8 mouse cellular contexts compared by ENCODE assay signal in the genomic region with DNA sequence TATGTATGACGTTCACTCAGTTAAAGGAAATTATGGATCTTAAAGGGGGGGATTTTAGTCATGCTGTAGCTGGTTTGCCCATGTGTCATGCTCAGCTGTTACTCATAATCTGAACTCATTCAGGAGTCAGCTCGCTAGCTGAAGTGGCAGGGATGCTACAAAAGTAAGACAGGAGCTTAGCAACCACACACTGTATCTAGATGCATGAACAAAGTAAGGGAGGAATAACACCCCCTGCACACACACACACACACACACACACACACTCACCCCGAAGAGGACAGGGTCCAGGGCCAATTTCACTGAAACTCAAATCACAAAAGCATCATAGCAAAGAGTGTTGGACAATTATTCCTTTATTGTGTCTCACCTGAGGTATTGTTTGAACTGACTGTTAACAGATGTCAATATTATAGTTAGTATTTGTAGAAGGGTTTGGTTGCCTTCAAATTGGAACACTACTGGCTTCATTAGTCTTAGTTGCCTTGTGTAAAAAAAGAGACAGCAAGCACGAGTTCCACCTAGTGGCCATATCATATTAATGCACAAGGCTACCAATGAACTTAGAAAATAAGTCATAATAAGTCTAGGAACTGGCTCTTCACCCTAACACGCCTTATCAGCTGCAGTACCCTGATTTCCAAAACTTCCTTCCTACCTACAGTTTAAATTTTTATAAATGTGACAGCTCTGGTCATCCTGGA. TPM values are rescaled to one million over a fixed set of nuclear protein-coding genes. Genes with fewer than 3 reads are reported as not detected.
DNase-seq lines count a peak whose midpoint lies in the region; ATAC-seq and TF ChIP-seq lines count a peak whose summit lies in the region.

No protein-coding gene starts in this region.

- intact Hi-C loops in left cerebral cortex, postnatal 25 days (cut with DNase I), result no loop called here

- H3K4me2 ChIP-seq in hindbrain, embryonic 14.5 days (replicated peaks), result no peak overlapping the region

- ATAC-seq in CD4-positive, CD25-positive, alpha-beta regulatory T cell, adult 4 months, result no peak
- ATAC-seq in hindbrain, embryonic 14.5 days (ENCODE audit: low FRiP score), result peak; percentile 60; the same call in 1 of the 2 replicates

- peak; percentile 56; the same call in 1 of the 2 replicates for TF ChIP-seq CTCF in cerebellum, adult 2 months (IDR thresholded peaks at IDR 0.05; ENCODE audit: borderline replicate concordance, insufficient read depth, low read depth, low read length)

- H3K4me3 ChIP-seq in cerebellum, adult 2 months (replicated peaks; ENCODE audit: insufficient read depth, low read depth, low read length), result no peak overlapping the region
- H3K4me3 ChIP-seq in hindbrain, embryonic 14.5 days (replicated peaks; ENCODE audit: low read length), result no peak overlapping the region

- no peak overlapping the region for H3K27ac ChIP-seq in cerebellum, adult 2 months (ENCODE audit: insufficient read depth, low read length)
- no peak overlapping the region for H3K27ac ChIP-seq in hindbrain, embryonic 14.5 days

- H3K36me3 ChIP-seq in hindbrain, embryonic 14.5 days (replicated peaks; ENCODE audit: control insufficient read depth, insufficient read depth), result no peaks in the 10 kb centered on the region

- H3K9ac ChIP-seq in hindbrain, embryonic 14.5 days, result no peak overlapping the region

- no peaks in the 10 kb centered on the region for H3K4me1 ChIP-seq in cerebellum, adult 2 months (ENCODE audit: control insufficient read depth, insufficient read depth, low read length)
- no peaks in the 10 kb centered on the region for H3K4me1 ChIP-seq in hindbrain, embryonic 14.5 days (replicated peaks; ENCODE audit: control insufficient read depth, insufficient read depth, low read length)

- no peaks in the 10 kb centered on the region for H3K9me3 ChIP-seq in hindbrain, embryonic 14.5 days (ENCODE audit: control insufficient read depth, low read length)

- TF ChIP-seq POLR2A in cerebellum, adult 2 months (IDR thresholded peaks at IDR 0.05; ENCODE audit: borderline replicate concordance, insufficient read depth, low read length), result no peak

- 64% methylated on average over 5 of the region's 5 CpGs for WGBS in cerebellum, adult 2 months
- WGBS in hindbrain, embryonic 14.5 days, result 69% methylated on average over 5 of the region's 5 CpGs

- no peaks in the 10 kb centered on the region for H3K27me3 ChIP-seq in cerebellum, adult 2 months (ENCODE audit: control insufficient read depth, insufficient read depth, low read length)
- H3K27me3 ChIP-seq in hindbrain, embryonic 14.5 days (ENCODE audit: control insufficient read depth, insufficient read depth, low read length), result no peaks in the 10 kb centered on the region

- peak; percentile 25 for DNase-seq in CD4-positive, CD25-positive, alpha-beta regulatory T cell, adult 2 months (ENCODE audit: low read depth, low spot score)
- DNase-seq in left cerebral cortex, postnatal 25 days (ENCODE audit: low spot score in 2 of 2), result peak; percentile 21 to 46
- DNase-seq in left cerebral cortex, adult 11 months (ENCODE audit: low spot score), result no peak
- DNase-seq in cerebellum, adult 2 months, result peak in 1 of 2 experiments; percentile 15
- DNase-seq in hindbrain, embryonic 14.5 days (ENCODE audit: low spot score), result peak; percentile 74
- peak; percentile 81 for DNase-seq in retina, embryonic 14.5 days (ENCODE audit: low spot score)
- no peak for DNase-seq in urinary bladder, adult 2 months (ENCODE audit: low spot score)

RNA-seq across cellular contexts. Expression of a gene that starts 32.5 kb away (rescaled TPM):
- polyA plus RNA-seq in CD4-positive, CD25-positive, alpha-beta regulatory T cell, adult 4 months (2017; shearing (Covaris generic)), result 1 to 10 TPM; 4.0 to 4.4 TPM
- 100 to 1,000 TPM; 102 to 107 TPM for total RNA-seq in left cerebral cortex, postnatal 25 days (2021)
- polyA plus RNA-seq in cerebellum, adult 2 months (2012; rRNA removed), result 85.4 and 89.9 TPM in 2 replicates
- 118 and 127 TPM in 2 replicates for polyA plus RNA-seq in hindbrain, embryonic 14.5 days (2014; fragmentation: Nextera tagmentation; extraction: Ambion mirVana)
- polyA plus RNA-seq in urinary bladder, adult 2 months (2012; rRNA removed), result 18.9 and 21.7 TPM in 2 replicates

Comparison
In these comparisons a context has a peak if more than half of its experiments do, and no peak if none do; other contexts are left out.
1. DNase-seq: peak in CD4-positive, CD25-positive, alpha-beta regulatory T cell, adult 2 months (single experiment), left cerebral cortex, postnatal 25 days (2 of 2), hindbrain, embryonic 14.5 days (single experiment) and retina, embryonic 14.5 days (single experiment); none in left cerebral cortex, adult 11 months (single experiment) and urinary bladder, adult 2 months (single experiment).